Mouse (Mus musculus) neural tube, embryonic 13.5 days (tissue): ENCODE results near the gene Brs3. TPM values are rescaled to one million over a fixed set of nuclear protein-coding genes. Genes with fewer than 3 reads are reported as not detected.

Experiments
- ATAC-seq: fragments of 200-750 bp; cut with Nextera tagmentation; 2 replicates; pipeline ENCODE4 v1.8.0; 2017; ENCODE audit warnings: low read depth, mild to moderate bottlenecking, moderate TSS enrichment, moderate library complexity
- H3K27ac ChIP-seq: fragments of 300-500 bp; sonication (generic); replicated peaks from 2 replicates; pipeline ENCODE4 v1.5.1; 2015; ENCODE audit warnings: moderate library complexity, mild to moderate bottlenecking, inconsistent platforms
- H3K27me3 ChIP-seq: fragments of 300-500 bp; sonication (generic); 2 replicates; pipeline ENCODE4 v1.6.1; 2015; ENCODE audit warnings: mild to moderate bottlenecking, inconsistent platforms
- H3K36me3 ChIP-seq: fragments of 300-500 bp; sonication (generic); 2 replicates; pipeline ENCODE4 v1.6.1; 2015; ENCODE audit warnings: mild to moderate bottlenecking, inconsistent platforms
- H3K4me1 ChIP-seq: fragments of 300-500 bp; sonication (generic); replicated peaks from 2 replicates; pipeline ENCODE4 v1.6.1; 2015; ENCODE audit warnings: inconsistent platforms
- H3K4me2 ChIP-seq: fragments of 300-500 bp; sonication (generic); 2 replicates; pipeline ENCODE4 v1.6.1; 2015; ENCODE audit warnings: inconsistent platforms, mild to moderate bottlenecking, moderate library complexity
- H3K4me3 ChIP-seq: fragments of 300-500 bp; sonication (generic); 2 replicates; pipeline ENCODE4 v1.5.1; 2015; ENCODE audit warnings: mild to moderate bottlenecking, inconsistent platforms
- H3K9ac ChIP-seq: fragments of 300-500 bp; sonication (generic); 2 replicates; pipeline ENCODE4 v1.6.1; 2015; ENCODE audit warnings: moderate library complexity, mild to moderate bottlenecking, inconsistent platforms
- H3K9me3 ChIP-seq: fragments of 300-500 bp; sonication (generic); 2 replicates; pipeline ENCODE4 v1.6.1; 2016; ENCODE audit warnings: inconsistent platforms
- WGBS: fragments of 180-500 bp; shearing (Covaris S2); methylation state at CpG from one replicate; pipeline ENCODE4 v1.1.7; 2015; 5-methylcytosine and 5-hydroxymethylcytosine counted together
- polyA plus RNA-seq: library from polyadenylated mRNA; unstranded; fragments of >200 nt; fragmentation: Nextera tagmentation; extraction: Ambion mirVana; gene quantifications from 2 replicates; pipeline ENCODE4 v1.2.1, GENCODE M21; 2015

Brs3 gene
- polyA plus RNA-seq = not detected in 2 replicates

DNA sequence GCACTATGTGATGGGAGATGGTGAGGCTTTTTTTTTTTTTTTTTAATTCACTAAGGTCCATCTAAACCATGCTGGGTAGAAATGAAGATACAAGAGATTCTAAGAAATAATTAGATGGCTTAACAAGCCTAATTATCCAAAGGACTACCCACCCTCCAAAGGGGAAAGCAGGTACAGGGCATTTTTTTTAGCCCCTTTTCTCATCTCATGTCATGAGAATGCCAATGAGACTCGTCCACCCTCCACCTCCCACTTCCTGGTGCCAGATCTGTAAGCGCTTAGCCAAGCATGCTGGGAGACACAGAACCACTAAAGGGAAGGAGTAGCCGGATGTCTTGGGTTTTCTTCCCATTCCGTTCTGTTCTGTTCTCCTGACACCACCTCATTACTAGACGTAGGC lies at the start of gene Brs3:
Gene Brs3, plus strand, starts transcription at position 301 of the 400 bp plus-strand sequence.
- no peak within 1 kb of the TSS for H3K9ac ChIP-seq
- no peaks in the 10 kb centered on the region for H3K36me3 ChIP-seq
- no peaks in the 10 kb centered on the region for H3K27me3 ChIP-seq
- no peak within 1 kb of the TSS for H3K4me3 ChIP-seq
- H3K27ac ChIP-seq = no peak within 1 kb of the TSS
- no peak within 1 kb of the TSS for H3K4me2 ChIP-seq
- no peak for ATAC-seq
- no peaks in the 10 kb centered on the region for H3K9me3 ChIP-seq
- 91% methylated on average over 5 of the region's 5 CpGs for WGBS
- H3K4me1 ChIP-seq = no peaks in the 10 kb centered on the region

GRCm38 (mm10) chrX:57012891-57013290 lies 30.0 kb upstream of the Brs3 start:
- 76% methylated on average over 2 of the region's 2 CpGs for WGBS
- Histone ChIP-seq H3K36me3 (no peaks in the 10 kb centered on the region), H3K4me3 (no peak overlapping the region), H3K4me2 (no peak overlapping the region), H3K9me3 (no peaks in the 10 kb centered on the region), H3K27me3 (no peaks in the 10 kb centered on the region), H3K9ac (no peak overlapping the region), H3K27ac (no peak overlapping the region), H3K4me1 (no peaks in the 10 kb centered on the region)
- ATAC-seq = no peak

- Histone ChIP-seq H3K4me1 (no peaks in the 10 kb centered on the region), H3K9me3 (no peaks in the 10 kb centered on the region), H3K36me3 (no peaks in the 10 kb centered on the region), H3K27me3 (no peaks in the 10 kb centered on the region), H3K9ac (no peak overlapping the region), H3K27ac (no peak overlapping the region), H3K4me3 (no peak overlapping the region), H3K4me2 (no peak overlapping the region)
- 84% methylated on average over 6 of the region's 6 CpGs for WGBS
- no peak for ATAC-seq
These were observed 995 bp downstream of the Brs3 start for GRCm38 (mm10) chrX:57043869-57044268.

DNA sequence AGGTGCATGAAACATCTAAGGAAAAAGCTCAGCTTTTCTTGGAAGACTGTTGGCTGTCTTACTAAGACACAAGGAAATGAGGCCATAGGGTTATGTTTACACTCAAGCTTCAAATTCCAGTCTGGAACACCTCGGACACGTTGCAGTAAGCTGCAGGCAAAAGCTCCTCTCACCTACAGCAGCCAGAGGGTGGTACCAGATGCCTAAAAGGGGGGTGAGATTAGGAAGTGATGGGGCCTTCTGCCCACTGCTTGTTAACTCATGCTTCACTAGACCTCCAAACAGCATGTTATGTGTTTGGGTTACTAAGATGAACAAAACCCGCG lies 9.9 kb downstream of the Brs3 start:
- Histone ChIP-seq H3K4me1 (peaks cover 9% of the 10 kb centered on the region), H3K36me3 (peaks cover 8% of the 10 kb centered on the region; the same call in 1 of the 2 replicates), H3K9me3 (no peaks in the 10 kb centered on the region), H3K27me3 (no peaks in the 10 kb centered on the region), H3K4me3 (peak overlapping the region; percentile 50), H3K9ac (peak overlapping the region; percentile 75), H3K27ac (peak overlapping the region; percentile 95), H3K4me2 (peak overlapping the region; percentile 48)
- 21% methylated on average over 4 of the region's 4 CpGs for WGBS
- peak; percentile 74; the same call in 1 of the 2 replicates for ATAC-seq

GRCm38 (mm10) chrX:57053174-57053992 lies 10.5 kb downstream of the Brs3 start, which contains the start of gene Htatsf1:
Htatsf1 (plus strand) TSS chrX:57053583.
- H3K4me3 ChIP-seq = peak within 1 kb of the TSS; percentile 50
- peak within 1 kb of the TSS; percentile 61 for H3K4me2 ChIP-seq
- peak within 1 kb of the TSS; percentile 95 for H3K27ac ChIP-seq
- peaks cover 8% of the 10 kb centered on the region; the same call in 1 of the 2 replicates for H3K36me3 ChIP-seq
- H3K4me1 ChIP-seq = peaks cover 9% of the 10 kb centered on the region
- H3K9ac ChIP-seq = peak within 1 kb of the TSS; percentile 75
- ATAC-seq = peak; percentile 98
- 18% methylated on average over 64 of the region's 85 CpGs for WGBS
- H3K9me3 ChIP-seq = no peaks in the 10 kb centered on the region
- no peaks in the 10 kb centered on the region for H3K27me3 ChIP-seq

GRCm38 (mm10) chrX:57053993-57054385 lies 11.1 kb downstream of the Brs3 start:
- H3K27me3 ChIP-seq = no peaks in the 10 kb centered on the region
- peak overlapping the region; percentile 75 for H3K9ac ChIP-seq
- peaks cover 9% of the 10 kb centered on the region for H3K4me1 ChIP-seq
- ATAC-seq = no peak; the same call in none of the 2 replicates
- H3K9me3 ChIP-seq = no peaks in the 10 kb centered on the region
- H3K4me3 ChIP-seq = peak overlapping the region; percentile 50
- peak overlapping the region; percentile 95 for H3K27ac ChIP-seq
- WGBS = 25% methylated on average over 11 of the region's 11 CpGs
- H3K4me2 ChIP-seq = peak overlapping the region; percentile 61
- peaks cover 8% of the 10 kb centered on the region; the same call in 1 of the 2 replicates for H3K36me3 ChIP-seq

- no peaks in the 10 kb centered on the region for H3K9me3 ChIP-seq
- no peak overlapping the region for H3K4me2 ChIP-seq
- 77% methylated on average over 5 of the region's 5 CpGs for WGBS
- ATAC-seq = no peak
- no peak overlapping the region for H3K4me3 ChIP-seq
- H3K27me3 ChIP-seq = no peaks in the 10 kb centered on the region
- H3K27ac ChIP-seq = no peak overlapping the region
- no peak overlapping the region for H3K9ac ChIP-seq
- H3K4me1 ChIP-seq = no peaks in the 10 kb centered on the region
- H3K36me3 ChIP-seq = no peaks in the 10 kb centered on the region
These were observed 38.6 kb downstream of the Brs3 start for GRCm38 (mm10) chrX:57081496-57081895.

DNA sequence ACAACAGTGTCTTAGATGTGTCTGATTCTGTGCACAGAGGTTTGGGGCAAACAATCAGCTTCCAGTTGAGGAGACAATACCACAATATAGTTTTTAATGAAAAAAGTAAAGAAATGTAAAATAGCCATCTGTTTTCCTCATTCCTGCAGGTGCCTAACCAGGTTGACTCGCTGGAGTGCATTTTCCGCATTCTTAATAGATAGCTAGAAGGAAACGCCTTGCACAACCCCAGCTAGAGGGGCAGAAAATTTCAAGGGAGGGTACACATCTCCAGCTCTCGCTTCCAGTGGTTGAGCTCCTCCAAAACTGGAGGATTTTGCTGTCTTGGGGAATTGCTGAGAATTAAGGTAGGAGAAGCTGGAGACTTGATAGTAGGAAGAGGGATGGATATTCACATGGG lies 44.9 kb downstream of the Brs3 start, which contains the start of gene Vgll1:
Gene Vgll1, plus strand, starts transcription at position 301 of the 400 bp plus-strand sequence.
- Histone ChIP-seq H3K4me3 (no peak within 1 kb of the TSS), H3K9ac (no peak within 1 kb of the TSS), H3K36me3 (no peaks in the 10 kb centered on the region), H3K9me3 (no peaks in the 10 kb centered on the region), H3K27ac (no peak within 1 kb of the TSS), H3K27me3 (no peaks in the 10 kb centered on the region), H3K4me2 (no peak within 1 kb of the TSS), H3K4me1 (no peaks in the 10 kb centered on the region)
- no peak for ATAC-seq
- WGBS = 85% methylated on average over 4 of the region's 4 CpGs

Other genes with a start within 250 kb of the Brs3 start
- 0.88 and 1.1 TPM in 2 replicates for gene Map7d3, start 220.7 kb upstream of the Brs3 start, polyA plus RNA-seq
- 0.03 TPM in 1 of 2 replicates, not detected in the other for gene Adgrg4, start 172.9 kb upstream of the Brs3 start, polyA plus RNA-seq
- 80.2 and 84.8 TPM in 2 replicates for gene Htatsf1, start 10.5 kb downstream of the Brs3 start, polyA plus RNA-seq
- gene Vgll1, start 45.0 kb downstream of the Brs3 start, polyA plus RNA-seq = not detected in 2 replicates
- gene Cd40lg, start 169.1 kb downstream of the Brs3 start, polyA plus RNA-seq = not detected in 2 replicates